Mouse (Mus musculus) cerebellum, postnatal 10 days (tissue): ENCODE results near the gene Btbd35f23.
"Not testable (repeated sequence)": the region's sequence is repeated elsewhere in the genome, so short reads cannot be mapped to it uniquely, and the experiment has no call there.

Experiments
- DNase-seq, 2 experiments: peaks; one replicate each; pipeline ENCODE4 v3.0.0; 2021; ENCODE audit warnings: mixed read lengths in 2 of 2

Btbd35f23 gene

GRCm38 (mm10) chrX:3076575-3076974 is at the start of gene Btbd35f23:
TSS of gene Btbd35f23 (plus strand) at chrX:3076875.
- DNase-seq, result not testable (repeated sequence)
